Mouse (Mus musculus) layer of hippocampus, adult 9-10 months (tissue): Measurements from ENCODE around the gene Cd38.

Source experiments
- DNase-seq: peaks from one replicate; pipeline ENCODE4 v3.0.0; 2022; ENCODE audit warnings: low spot score

Gene Cd38

DNA sequence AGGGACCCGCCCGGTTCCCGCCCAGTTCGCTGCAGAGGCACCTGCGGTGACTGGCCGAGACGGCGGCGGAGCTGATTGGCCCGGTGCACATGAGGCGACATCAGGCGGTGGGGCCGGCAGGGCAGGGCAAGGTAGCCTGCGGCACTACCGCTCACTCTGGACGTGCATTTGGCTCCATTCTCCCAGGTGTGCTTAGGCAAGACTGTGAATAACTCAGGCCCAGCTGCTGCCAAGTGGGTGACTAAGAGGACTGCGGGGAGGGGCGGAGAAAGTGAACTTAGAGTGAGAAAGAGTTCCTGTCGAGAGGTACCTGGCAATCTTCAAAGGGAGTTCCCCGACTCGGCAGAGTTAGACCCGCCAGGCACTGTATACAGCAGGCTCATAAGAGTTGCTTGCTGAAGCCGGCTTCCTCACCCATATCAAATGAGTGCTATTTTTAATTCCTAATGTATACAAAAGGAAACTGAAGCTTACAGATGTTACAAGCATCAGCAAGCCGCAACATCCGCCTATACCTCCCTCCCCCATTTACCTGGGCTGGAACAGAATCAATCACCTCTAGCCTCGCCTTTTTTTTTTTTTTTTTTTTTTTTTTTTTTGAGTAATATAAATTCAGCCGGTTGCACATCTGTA is 79.9 kb downstream of the Cd38 start:
- no peak for DNase-seq

DNA sequence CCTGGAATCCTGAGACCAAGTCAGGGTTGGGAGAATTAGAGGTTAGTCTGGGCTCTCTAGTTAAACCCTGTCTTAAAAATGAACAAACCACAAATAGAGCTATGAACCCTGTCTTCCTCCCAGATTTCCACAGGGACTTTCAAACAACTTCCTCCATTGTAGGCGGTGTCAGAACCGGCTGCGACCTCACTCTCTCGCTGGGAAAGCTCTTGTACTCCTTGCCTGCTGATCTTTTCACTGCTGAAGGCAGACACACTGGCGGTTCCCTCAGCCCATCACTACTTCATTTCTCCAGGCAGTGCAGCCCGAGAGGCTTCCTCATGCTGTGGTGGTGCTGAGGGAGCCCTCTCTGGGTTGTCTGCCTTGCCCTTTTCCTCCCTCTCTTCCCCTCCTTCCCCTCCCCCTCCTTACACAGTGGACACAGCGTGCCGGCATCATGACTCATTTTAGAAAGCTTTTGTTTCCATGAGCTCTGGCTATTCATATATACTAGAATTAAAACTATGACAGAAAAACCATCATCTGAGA is 80.5 kb downstream of the Cd38 start:
- DNase-seq: no peak

DNA sequence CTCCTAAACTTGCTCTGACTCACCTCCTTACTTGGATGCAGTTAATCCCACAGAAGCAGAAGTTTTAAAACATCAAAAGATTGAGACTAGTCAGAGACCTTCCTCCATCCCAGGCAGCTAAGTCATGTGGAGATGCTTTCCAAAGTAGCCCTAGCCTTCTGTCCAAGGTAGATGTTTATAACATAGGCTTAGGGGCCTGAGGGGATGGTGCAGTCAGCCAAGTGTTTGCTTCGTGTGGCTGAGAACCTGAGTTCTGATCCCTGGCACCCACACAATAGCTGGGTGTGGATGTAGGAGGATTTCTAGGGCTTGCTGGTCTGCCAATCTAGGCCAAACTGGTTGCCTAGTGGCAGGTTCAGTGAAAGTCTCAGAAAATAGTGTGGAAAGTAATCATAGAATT is 84.9 kb downstream of the Cd38 start:
- DNase-seq: no peak

DNA sequence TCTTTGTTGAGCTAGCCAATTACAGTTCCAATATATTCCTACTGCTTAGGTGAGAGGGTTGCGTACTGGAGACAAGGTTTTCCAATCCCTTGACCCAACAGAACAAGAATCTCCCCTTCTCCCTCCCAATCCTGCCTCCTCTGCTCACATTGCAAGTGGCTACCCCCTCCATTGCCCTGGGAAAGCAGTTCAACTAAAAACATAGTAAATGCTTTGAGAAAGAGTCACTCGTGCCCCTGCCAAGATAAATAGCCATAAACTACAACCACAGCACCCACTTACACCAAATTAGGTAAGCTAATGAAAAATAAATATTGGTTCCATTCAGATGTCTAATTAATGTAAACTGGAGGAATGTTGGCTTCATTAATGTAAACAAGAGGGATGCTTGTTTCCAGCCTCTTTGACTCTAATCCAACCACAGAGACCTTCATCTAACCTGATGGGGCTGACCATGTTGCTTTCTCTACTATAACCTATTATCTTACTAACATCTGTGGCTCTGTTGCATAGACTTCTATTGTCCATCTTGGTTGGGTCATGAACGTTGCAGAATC is 91.6 kb downstream of the Cd38 start:
- no peak for DNase-seq

DNA sequence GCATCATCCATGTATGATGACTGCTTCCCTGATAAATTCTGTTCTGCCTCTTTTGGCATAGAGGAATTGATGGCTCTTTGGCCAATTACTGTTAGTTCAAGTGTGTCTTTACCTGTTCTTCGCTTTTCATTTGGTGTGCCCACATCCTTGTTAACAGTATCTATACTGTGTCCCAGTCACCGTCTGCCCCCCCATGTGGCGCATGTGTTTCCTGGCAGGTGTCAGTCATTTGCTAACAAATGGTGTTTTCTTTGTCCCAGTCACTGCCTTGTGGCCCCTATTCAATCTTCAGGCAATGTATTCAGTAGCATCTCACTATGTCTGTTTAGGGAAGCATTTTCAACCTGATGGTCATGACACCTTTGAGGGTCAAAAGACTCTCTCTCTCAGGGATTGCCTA is 92.7 kb downstream of the Cd38 start:
- no peak for DNase-seq
